Mouse (Mus musculus): ENCODE measurements around the gene Cops3. TPM values are rescaled to one million over a fixed set of nuclear protein-coding genes. Genes with fewer than 3 reads are reported as not detected.

Cops3 gene
- polyA plus RNA-seq, 1 experiment, result 26.3 TPM

DNA sequence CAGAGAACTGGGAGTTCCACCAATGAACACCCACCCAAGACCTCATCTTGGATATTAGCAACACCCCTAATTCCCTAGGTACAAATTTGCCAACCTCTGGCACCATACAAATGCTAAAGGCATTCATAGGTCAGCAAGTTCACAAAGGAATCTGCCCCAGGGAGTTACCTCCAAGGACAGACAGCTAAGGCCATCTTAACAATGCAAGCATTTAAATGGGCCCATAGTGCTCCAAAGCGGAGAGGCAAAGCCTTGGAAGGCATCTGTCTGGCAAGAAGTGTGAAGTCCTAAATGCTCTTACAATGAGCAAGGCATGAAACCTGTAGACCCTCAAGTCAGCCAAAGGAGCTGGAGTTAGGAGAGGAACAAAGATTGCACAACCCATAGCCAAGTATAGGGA lies 25.3 kb downstream of the Cops3 start:
- DNase-seq (ENCODE audit: low read depth, low spot score), result no peak
- WGBS, result 95% methylated on average over 1 of the region's 1 CpGs

DNA sequence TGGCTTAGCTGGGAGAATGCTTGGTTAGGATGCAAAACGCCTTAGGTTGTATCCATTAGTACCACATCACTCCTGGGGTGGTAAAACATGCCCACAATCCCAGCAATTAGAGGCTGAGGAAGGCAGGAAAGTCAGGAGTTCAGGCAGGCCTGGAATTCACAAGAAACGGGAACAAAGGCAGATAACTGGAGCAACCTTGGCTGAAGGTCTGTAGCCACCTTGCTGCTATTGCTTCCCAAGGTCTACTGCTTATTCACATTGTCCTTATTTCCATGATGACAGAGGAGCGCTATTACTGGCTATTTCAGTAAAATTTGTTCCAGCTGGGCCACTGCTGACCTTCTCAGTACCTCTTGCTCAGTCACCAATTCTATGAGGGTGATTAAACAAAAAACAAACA lies 26.4 kb downstream of the Cops3 start:
- 72% methylated on average over 3 of the region's 3 CpGs for WGBS

DNA sequence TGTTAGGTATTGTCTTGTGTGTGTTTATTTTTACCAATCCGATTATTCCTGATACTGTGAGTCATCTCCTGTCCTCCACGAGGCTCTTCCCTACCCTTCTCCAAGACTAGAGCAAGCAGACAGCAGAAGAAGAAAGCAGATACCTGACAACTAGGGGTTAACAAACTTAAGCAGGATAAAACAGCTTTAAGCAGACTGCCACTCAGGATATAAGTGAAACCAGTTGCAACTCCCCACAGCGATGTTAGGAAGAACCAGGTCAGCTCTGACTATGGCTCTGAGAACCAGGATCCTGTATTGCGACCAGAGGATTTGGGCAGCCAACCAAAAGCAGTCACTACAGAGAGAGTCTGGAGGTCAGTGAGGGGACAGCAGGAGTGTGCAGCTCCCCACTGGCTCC lies 28.4 kb downstream of the Cops3 start:
- WGBS, result 55% methylated on average over 4 of the region's 4 CpGs
- DNase-seq (ENCODE audit: low read depth, low spot score), result no peak

More for the DNA sequence above, 26.4 kb downstream of the Cops3 start:
- DNase-seq (ENCODE audit: low read depth, low spot score), result no peak

DNA sequence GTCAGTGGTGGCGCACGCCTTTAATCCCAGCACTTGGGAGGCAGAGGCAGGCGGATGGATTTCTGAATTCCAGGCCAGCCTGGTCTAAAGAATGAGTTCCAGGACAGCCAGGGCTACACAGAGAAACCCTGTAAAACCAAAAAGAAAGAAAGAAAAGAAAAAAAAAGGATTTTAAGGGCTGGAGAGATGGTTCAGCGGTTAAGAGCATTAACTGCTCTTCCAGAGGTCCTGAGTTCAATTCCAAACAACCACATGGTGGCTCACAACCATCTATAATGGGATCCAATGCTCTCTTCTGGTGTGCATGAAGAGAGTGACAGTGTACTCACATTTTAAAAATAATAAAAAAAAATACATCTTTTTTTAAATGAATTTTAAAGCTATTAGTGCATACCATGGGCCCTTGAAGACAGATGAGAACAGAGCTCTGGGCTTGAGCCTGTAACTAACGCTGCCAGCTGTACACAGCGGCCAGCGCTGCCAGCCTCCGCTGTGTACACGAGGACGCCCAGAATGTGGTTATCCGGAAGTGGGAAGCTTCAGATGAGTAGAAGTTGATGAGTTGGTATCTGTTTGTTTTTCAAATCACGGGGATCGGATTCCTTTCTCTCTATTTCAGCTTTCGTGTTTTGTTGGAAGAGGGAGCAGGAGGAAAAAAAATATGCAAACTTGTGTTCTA lies 29.0 kb downstream of the Cops3 start:
- DNase-seq (ENCODE audit: low read depth, low spot score), result no peak
- 49% methylated on average over 14 of the region's 14 CpGs for WGBS

DNA sequence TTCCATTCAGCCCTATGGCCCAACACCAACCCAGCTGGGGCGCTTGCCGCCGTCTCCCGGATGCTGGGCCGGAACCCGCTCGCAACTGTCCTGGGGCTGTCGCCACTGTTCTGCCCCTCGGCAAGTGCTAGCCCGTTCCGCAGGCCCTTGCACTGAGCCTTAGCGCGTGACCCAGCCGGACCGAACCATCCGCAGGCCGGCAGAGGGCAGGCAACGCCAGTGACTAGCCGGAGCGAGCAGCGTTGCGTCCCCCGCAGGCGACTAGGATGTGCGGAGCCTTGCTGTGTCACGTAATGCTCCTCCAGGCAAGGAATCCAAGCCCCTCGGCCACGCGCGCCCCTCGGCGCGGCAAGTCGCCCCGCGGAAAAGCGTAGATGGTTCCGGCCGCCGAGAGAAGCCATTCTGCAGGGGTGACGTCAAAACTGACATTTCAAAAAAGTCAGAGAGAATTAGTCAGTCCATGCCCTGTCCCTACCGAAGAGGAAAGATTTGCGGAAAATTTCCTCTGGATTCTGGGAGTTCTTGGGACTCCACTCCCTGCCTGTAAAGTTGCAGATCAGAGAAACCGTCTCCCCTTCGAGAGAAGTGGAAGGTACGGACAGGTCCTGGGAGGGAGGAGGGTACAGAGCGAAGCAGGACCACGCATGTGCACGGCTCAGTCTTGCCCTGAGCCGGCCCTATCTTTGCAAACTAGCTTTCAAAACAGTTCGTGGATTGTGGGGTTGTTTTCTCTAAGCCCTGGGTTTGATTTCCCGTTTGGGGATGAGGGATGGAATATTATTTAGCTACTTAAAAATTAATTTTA lies 29.8 kb downstream of the Cops3 start, which contains the start of gene Flcn:
Gene Flcn (minus strand): TSS at position 347 of the 805 bp plus-strand sequence.
- WGBS, result under 1% methylated on average over 52 of the region's 52 CpGs

DNA sequence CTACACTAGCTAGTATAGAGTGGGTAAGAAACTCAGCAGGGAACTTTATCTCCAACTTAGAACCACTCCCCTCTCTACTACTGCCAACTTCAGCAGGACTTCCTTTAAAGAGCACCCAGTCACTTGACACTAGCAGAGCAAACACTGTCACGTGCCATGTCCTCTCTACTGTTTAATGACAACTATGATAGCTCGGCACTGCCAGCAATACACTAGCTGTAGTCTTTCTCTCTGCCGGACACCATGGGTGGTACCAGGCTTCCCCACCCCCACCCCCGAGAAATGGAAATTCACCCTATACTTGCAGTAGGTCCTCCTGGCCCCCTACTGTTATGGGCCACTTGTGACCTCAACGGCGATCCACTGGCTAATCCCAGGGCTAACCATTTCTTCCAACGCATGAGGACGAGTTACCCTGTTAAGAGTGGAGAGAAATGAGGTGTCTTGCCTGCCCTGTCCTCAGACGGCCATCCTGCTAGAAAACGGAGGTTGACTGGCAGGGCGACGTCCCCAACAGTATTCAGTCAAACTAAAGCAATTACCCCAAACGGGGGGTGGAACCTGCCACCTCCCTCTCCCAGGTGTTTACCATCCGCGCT lies 30.5 kb downstream of the Cops3 start:
- WGBS, result under 1% methylated on average over 15 of the region's 15 CpGs
- DNase-seq (ENCODE audit: low read depth, low spot score), result peak; percentile 50

More for the DNA sequence above, 29.8 kb downstream of the Cops3 start, which contains the start of gene Flcn:
- DNase-seq (ENCODE audit: low read depth, low spot score), result peak; percentile 40

DNA sequence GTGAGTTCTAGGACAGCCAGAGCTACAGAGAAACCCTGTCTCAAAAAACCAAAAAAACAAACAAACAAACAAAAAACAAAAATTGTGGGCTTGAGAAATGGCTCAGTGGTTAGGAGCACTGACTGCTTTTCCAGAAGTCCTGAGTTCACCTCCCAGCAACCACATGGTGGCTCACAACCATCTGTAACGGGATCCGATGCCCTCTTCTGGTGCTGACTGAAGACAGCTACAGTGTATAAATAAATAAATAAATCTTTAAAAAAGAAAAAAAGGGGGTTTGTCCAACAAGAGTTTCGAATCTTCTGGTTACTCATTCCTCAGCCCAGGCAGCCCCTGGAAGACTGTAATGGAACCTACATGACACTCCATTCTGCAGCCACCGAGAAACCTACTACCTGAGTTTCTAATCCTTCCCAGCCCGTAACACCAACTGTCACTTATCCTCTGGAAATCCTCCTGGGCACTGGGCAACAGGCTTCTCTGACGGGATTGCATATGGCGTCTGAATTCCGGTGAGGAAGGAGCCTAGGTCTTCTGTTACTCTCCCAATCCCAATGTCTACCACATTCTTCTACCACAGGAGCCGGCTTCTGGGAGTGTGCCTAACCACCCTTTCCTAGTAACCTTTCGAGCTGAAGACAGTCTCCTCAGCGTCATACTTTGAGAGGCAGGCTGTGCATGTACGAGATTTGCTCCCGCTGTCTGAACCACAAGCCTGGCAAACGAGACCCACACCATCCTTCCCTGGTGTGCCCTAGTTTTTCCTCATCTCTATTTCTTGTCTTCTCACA lies 31.3 kb downstream of the Cops3 start:
- WGBS, result 63% methylated on average over 14 of the region's 14 CpGs
- DNase-seq (ENCODE audit: low read depth, low spot score), result no peak

DNA sequence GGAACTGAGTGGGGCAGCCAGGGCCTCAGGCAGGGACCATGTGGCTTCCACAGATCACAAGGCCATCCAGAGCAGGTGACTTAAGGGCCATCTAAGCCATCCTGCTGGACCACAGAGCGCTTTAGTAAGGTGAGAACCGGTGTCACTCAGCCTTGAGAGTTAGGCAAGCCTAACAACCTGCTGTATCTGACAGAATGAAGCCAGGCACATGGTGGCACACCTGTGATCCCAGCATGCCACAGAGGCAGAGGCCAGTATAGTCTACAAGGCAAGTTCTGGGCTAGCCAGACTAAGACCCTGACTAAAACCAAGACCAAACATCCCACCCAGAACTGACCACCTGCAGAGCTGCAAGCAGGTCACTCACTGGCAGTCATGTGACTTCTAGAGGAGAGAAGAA lies 34.0 kb downstream of the Cops3 start:
- 100% methylated on average over 2 of the region's 2 CpGs for WGBS
- DNase-seq (ENCODE audit: low read depth, low spot score), result no peak

DNA sequence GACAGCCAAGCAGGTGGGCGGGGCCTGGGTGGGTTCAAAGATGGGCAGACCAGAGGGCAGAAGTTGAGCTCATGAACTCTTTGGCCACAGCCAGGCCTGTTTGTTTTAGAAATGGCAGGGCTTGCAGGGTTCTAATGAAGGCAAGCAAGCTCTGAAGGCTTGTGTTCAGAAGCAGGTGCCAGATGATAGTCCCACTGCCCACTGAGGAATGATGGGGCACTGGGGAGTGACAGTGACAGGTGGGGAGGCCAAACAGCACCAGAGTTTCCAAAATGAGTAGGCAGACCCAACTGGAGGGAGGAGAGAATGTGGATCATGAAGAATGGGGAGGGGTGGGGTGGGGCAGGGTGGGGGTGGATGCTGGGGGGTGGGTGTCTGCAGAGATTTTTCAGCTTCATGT lies 34.4 kb downstream of the Cops3 start:
- 95% methylated on average over 1 of the region's 1 CpGs for WGBS
- DNase-seq (ENCODE audit: low read depth, low spot score), result no peak

DNA sequence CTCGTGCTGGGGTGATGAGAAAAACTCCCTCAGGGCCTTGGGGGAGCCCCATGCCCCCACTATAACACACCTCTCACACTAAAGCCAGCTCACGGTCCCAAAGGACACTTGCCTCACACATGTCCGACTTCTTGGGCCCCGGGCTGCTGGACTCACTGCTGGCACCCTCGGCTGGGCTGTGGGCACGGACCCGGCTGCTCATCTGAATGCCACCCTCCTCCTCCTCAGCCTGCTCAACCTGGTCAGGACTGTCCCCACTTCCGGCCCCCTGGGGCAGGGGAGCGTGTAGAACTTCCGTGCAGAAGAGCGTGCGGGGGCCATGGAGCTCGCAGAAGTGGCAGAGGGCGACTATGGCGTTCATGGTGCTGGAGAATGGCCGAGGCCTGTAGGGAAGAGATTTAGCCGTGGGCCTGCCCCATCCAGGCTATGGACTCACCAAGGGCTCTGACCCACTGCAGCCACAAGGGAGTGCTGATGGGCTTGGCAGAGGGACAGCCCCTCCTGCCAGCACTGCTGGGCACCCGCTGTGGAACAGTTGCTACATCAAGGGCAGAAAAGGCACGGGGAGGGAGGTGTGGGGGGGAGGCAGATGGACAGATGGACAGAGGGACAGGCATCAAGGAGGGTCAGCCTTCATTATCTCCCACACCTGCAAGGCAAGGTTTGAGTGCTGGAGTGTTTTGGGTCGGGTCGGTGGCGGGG lies 35.1 kb downstream of the Cops3 start:
- no peak for DNase-seq (ENCODE audit: low read depth, low spot score)
- 94% methylated on average over 22 of the region's 22 CpGs for WGBS

DNA sequence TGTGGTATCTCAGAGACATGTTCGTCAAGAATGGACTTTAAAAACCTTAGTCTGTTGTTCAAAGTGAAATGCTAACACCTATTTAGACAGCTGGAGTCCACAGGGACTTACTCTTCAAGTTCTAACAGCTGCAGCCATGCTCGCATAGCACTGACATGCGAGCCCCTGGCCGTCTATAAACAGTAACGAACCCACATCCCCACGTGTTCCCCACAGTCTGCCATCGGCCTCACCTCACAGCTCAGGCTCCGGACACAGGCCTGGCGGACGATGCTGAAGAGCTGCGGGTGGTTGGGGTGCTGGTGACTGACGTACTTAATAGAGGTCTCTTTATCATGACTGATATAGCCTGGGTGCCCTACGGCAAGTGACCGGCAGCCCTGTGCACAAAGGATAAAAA lies 36.1 kb downstream of the Cops3 start:
- 89% methylated on average over 14 of the region's 14 CpGs for WGBS
- no peak for DNase-seq (ENCODE audit: low read depth, low spot score)

DNA sequence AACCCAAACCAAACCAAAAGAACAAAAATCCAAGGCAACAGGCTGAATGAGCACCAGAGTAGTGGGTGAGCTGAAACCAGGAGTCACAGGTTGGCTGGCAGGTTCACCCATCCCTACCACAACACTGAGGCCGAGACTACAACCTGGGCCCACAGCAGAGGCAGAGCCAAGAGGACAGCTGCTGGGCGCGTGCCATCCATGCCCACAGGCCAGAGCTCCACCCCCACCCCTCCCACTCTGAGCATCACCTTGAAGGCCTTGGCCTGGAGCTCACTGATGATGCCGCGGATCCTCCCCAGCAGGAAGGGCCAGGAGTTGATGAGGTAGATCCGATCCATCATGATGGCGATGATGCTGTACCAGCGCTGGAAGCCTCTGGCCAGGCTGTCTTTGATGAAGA lies 37.8 kb downstream of the Cops3 start:
- no peak for DNase-seq (ENCODE audit: low read depth, low spot score)
- 92% methylated on average over 8 of the region's 8 CpGs for WGBS

DNA sequence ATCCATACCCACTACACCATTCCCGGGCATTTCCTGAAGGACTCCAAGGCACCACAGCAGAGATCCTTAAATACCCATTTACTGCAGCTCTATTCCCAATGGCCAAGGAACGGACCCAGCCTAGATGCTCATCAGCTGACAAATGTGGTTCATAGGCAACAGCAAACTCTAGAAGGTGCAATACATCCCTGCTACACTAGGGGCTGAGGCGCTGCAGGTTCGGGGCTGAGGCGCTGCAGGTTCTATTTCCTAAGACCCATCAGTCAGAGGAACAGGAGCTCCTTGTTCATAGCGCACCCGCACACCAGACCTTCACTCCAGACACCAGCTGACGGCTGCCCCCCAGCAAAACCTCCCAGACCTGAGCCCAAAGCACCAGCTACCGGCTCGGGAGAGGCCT lies 39.2 kb downstream of the Cops3 start:
- 95% methylated on average over 10 of the region's 10 CpGs for WGBS
- no peak for DNase-seq (ENCODE audit: low read depth, low spot score)

DNA sequence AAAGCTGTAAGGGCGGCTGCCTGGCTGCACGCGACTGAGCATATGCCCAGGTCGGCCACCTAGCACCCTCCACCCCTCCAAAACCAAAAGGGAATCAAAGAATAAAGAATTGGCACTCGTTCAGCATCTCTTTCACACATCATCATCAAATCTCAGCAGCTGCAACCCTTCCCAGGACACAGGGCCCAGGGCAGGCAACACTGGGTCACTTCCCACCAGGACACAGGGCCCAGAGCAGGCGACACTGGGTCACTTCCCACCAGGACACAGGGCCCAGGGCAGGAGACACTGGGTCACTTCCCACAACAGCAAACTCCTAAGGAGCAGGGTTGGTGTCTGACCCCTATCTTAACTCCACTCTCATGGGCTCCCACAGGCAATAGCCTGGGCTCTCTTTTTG lies 46.2 kb downstream of the Cops3 start:
- DNase-seq (ENCODE audit: low read depth, low spot score), result no peak
- WGBS, result 91% methylated on average over 6 of the region's 6 CpGs

DNA sequence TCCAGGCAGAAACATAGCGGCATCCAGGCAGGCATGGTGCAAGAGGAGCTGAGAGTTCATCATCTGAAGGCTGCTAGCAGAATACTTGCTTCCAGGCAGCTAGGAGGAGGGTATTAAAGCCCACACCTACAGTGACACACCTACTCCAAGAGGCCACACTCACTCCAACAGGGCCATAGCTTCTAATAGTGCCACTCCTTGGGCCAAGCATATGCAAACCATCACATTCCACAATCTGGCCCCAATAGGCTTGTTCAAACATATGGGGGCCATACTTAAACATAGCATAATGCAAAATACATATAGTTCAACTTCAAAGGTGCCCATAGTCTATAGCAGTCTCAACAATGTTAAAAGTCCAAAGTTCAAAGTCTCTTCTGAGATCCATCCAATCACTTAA lies 50.3 kb downstream of the Cops3 start:
- DNase-seq (ENCODE audit: low read depth, low spot score), result no peak
- 78% methylated on average over 1 of the region's 1 CpGs for WGBS

DNA sequence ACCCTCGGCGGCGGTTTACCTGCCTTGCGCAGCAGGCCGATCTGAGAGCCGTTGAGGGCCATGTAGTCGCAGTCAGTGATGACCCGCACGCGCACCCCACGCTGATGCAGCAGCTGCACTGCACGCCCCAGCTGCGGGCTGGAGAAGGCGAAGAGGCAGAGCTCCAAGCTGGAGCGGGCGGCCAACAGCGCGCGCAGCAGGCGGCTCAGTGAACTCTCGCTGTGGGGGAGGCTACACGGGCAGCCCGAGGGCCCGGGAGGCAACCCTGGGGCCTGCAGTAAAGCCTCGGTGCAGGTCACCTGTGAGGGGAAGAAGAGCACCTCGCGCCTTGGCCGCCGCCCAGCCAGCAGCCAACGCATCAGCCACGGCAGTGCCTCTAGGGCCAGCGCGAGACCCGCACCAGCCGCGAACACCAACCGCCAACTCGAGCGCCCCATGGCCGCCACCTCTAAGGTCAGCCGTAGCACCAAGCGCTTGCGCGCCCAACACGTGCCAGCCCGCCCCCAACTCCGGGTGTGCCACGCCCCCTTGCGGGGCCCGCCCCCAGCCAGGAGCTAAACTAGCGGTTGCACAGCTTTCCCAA lies 52.3 kb downstream of the Cops3 start, which contains the start of gene Pld6:
Gene Pld6 (minus strand): TSS at position 447 of the 583 bp plus-strand sequence.
- WGBS, result under 1% methylated on average over 51 of the region's 51 CpGs
- no peak for DNase-seq (ENCODE audit: low read depth, low spot score)

DNA sequence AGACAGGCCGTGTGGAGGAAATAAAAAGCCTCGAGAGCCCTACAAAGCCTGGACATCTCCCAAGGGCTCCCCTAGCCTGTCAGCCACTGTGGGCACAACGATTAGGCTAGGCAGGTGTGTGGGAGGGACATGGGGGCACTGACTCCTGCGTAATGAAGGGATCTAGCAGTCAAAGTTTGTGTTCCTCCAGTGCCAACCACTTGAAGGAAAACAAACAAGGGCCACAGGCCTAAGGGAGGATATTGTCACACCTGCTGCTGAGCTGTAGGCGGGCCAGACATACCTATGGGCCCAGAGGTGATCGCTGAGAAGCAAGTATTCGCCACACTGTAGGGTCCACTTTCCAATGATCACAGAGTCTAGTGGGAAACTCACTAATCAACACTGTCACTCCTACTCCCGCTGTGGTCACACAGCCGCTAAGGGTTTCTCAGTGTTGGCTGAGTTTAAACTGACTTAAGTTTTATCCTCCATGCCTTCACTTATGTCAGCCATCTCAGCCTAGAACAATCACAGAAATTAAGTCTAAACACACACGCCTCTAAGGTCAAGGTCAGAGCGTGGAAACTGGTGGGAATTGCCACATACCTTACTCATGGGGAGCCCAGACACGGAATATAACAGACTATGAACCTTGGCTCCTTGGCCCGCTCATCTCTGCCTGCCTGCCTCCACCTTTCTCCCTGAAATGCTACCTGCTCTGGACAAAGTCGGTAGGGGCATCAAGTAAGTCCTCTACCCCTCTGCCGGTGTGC lies 53.0 kb downstream of the Cops3 start:
- WGBS, result 35% methylated on average over 15 of the region's 15 CpGs
- no peak for DNase-seq (ENCODE audit: low read depth, low spot score)

DNA sequence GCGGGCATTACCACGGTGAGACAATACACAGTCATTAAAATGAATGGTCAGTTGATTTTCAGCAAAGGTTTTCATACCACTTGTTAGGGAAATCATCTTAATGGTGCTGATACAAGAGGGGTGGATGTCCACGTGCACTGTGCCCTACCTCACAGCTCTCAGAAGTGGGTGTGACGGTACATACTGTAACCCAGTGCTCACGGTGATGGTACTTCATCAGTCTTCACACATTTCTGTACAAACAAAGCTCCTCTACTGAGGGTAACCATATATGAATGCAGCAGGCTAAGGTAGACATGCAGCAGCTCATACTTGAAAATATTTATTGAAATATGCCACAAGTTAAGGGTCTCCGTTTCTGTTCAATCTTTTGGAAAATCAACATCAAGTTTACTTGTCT lies 56.0 kb downstream of the Cops3 start:
- 63% methylated on average over 6 of the region's 6 CpGs for WGBS

More for the DNA sequence above, 56.0 kb downstream of the Cops3 start:
- DNase-seq (ENCODE audit: low read depth, low spot score), result no peak
